Mouse (Mus musculus): ENCODE measurements around the gene Olfr152.

Olfr152 gene

GRCm38 (mm10) chr2:87779183-87779582 lies at the start of gene Olfr152:
TSS of gene Olfr152 (plus strand) at chr2:87779483.
- DNase-seq (ENCODE audit: low spot score in 2 of 2) = no peak

DNA sequence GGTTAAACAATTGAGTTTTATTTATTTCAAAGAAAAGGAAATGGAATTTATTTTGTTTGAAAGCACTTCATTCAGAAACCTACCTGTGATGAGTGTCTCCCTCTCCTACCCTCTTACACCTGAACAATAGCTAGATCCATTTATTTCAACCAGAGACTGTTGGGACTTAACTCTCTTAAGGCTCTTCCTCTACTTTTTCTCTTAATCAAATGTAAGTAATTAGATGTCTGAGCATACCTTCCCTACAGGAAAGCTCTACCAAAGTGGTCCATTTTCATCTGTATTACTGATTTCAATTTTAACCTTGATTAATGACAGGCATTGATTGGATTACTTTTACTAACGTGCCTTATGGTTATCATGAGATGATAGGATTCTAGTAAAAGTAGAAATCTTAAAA lies 39.4 kb upstream of the Olfr152 start, which contains the start of gene Olfr1138:
TSS of gene Olfr1138 (minus strand) at position 101 of the 400 bp plus-strand sequence.
- DNase-seq (ENCODE audit: low spot score in 2 of 2) = no peak

- DNase-seq (ENCODE audit: low spot score in 2 of 2) = no peak
Observed at GRCm38 (mm10) chr2:87743452-87743851, 35.8 kb upstream of the Olfr152 start, which contains the start of gene Olfr1140. TSS of gene Olfr1140 (plus strand) at chr2:87743752.

DNA sequence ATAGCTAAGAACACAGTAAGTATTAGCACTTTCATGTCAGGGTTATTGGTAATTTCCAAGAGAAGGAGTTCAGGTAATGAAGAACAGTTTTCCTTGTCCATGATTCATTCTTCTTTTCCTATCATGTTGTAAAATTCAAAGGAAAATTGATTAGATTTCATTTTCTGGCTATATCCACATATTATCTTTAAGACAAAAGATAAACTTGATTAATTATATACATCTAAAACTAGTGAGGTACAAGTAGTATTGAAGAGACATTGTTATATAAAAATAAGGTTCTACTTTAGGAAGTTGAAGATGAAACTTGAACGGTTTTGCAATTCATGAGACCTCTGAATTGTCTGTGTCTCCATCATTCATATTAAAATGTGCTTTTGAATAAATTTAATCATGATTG lies 25.4 kb upstream of the Olfr152 start, which contains the start of gene Olfr1141:
TSS of gene Olfr1141 (minus strand) at position 101 of the 400 bp plus-strand sequence.
- no peak for DNase-seq (ENCODE audit: low spot score in 2 of 2)

- no peak for DNase-seq (ENCODE audit: low spot score in 2 of 2)
Observed at GRCm38 (mm10) chr2:87776143-87776542, 3.1 kb upstream of the Olfr152 start.

DNA sequence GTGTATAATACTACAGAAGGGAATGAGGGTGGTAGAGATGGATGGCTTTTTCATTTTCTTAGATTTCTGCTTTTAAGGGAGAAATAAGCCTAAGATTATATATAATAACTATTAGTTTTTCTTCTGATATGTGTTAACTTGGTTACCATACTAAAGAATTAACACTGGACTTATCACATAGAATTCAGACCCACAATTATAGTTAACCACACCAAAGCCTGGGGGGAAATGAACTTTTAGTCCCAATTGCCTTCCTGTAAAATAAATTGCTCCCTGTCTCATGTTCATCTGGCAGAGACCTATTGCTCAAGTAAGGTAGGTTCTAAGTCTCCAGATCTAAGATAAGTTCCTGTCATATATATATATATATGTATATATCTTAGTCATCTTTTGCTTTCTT lies 21.0 kb downstream of the Olfr152 start, which contains the start of gene Olfr1143:
TSS of gene Olfr1143 (plus strand) at position 301 of the 400 bp plus-strand sequence.
- DNase-seq (ENCODE audit: low spot score in 2 of 2) = no peak

- DNase-seq (ENCODE audit: low spot score in 2 of 2) = no peak
Observed at GRCm38 (mm10) chr2:87809522-87809921, 30.2 kb downstream of the Olfr152 start, which contains the start of gene Olfr1145. TSS of gene Olfr1145 (plus strand) at chr2:87809822.

DNA sequence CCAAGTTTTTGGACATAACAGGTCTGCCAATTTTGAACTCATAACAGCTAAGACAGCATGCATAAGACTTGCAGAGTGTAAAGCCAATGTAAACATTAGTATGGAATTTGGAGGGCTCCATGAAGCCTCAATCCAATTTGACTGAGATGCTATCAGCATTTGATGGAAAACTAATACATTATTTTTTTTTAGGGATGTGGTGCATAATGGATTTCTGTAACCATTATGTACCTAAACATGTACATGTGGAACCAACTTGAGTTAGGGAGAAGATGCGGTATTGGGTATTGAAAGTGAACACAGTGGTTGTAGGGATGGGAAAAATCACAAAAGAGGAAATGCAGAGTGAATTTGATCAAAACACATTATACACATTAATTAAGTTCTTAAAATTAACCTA lies 51.0 kb downstream of the Olfr152 start, which contains the start of gene Olfr1148:
TSS of gene Olfr1148 (plus strand) at position 301 of the 400 bp plus-strand sequence.
- no peak for DNase-seq (ENCODE audit: low spot score in 2 of 2)

Data from frontal cortex, postnatal 10 days (tissue).